Mouse (Mus musculus): ENCODE measurements around the gene Msln. TPM values are rescaled to one million over a fixed set of nuclear protein-coding genes. Genes with fewer than 3 reads are reported as not detected.

The Msln gene
- 1.6 and 32.1 TPM in 2 replicates for polyA plus RNA-seq (2012; rRNA removed)

DNA sequence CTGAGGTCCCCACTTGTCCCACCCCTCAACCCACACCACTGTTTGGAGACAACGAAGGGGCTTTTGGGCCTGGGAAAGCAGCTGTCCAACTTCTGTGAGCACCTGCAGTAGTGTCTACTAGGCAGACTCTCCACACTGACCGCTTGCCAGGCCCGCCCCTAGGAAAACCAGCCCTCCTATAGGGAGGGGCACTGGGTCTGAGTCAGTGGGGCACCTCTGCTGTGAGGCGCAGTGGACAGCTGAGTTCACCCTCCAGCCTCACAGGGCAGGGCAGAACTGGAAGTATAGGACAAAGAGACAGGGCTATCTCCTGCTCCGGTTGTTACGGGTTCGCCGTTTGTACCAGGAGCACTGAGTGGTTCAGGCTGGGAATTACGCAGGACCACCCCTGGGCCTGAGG, at the start of gene Msln:
TSS of gene Msln (minus strand) at position 138 of the 400 bp plus-strand sequence.

DNA sequence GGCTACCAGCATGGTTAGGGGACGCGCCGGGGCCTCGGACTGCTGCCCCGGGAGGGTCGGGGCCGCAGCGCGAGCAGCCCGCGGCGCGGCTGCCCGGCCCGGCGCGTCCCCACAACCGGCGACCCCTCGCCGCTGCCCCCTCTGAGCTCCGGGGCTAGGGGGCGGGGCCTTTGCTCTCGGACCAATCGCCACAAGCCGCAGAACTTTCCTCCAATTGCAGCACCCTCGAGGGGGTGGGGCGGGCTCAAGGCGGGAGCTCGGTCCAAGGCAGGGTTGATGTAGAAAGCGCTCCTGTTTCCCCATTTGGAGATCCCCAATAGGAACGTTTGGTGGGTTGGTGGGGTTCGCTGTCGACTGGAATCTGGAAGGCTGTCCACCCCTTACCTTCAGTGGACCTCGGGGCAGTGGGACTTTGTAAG, 42.8 kb upstream of the Msln start, which contains the start of gene Metrn:
TSS of gene Metrn (minus strand) at position 186 of the 419 bp plus-strand sequence.

DNA sequence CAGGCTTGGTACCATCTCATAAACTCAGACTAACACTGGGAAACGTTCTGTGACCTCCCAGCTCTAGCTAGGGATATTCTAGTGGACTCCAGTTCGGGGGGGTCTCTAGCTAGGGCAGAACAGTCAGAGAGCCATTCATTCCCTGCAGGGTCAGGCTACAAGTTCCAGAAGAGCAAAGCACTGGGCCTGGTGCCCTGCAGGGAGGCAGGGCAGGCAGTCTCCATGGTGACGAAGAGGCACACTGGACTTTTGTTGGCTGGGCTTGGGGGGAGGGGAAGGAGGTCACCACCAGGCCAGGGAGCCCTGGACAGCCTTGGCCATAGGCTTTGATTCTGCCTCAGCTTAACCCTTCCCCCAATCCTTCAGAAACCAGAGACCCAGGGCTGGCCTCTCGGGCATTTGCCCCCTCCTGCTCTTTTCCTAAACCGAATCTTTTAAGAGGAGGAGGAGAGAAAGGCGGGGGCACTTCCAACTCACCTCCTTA, 41.5 kb upstream of the Msln start, which contains the start of gene AC134908.4:
TSS of gene AC134908.4 (minus strand) at position 51 of the 484 bp plus-strand sequence.

DNA sequence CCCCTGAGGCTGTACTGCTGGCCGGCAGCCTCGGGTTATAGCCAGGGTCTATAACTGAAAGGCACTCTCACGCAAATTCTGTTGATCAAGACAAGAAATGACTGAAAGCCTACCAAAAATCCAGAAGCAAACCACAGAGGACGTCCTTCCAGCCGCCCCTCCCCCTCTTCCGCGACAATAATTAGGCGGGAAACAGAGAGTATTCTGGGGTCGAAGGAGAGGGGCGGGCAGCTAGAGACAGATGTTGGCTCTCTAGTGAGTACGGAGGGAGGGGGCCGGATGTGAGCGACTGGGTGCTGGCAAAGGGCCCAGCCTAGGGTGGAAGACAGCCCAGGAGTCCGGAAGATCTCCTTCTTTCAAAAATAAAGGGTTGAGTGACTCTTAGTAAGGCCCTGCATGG, 38.4 kb upstream of the Msln start, which contains the start of gene Fam173a:
TSS of gene Fam173a (minus strand) at position 287 of the 400 bp plus-strand sequence.

DNA sequence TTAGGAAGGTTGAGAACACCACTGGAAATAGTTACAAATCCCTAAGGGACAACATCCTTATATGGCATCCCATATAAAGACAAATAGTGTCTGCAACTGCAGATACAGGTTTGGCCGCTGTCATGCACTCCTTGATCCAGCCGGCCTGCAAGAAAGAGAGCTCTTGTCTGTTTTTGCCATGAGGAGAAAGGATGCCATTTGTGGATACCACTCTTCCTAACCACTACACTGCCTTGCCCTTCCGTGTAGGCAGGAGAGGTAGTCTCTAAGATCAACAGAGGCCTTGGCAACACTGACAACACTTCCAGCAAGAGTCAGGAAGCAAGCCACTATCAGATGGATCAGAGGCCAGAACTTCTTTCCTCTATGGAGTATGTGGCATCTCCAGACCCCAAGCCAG, 32.1 kb upstream of the Msln start, which contains the start of gene Ccdc78:
TSS of gene Ccdc78 (plus strand) at position 301 of the 400 bp plus-strand sequence.

DNA sequence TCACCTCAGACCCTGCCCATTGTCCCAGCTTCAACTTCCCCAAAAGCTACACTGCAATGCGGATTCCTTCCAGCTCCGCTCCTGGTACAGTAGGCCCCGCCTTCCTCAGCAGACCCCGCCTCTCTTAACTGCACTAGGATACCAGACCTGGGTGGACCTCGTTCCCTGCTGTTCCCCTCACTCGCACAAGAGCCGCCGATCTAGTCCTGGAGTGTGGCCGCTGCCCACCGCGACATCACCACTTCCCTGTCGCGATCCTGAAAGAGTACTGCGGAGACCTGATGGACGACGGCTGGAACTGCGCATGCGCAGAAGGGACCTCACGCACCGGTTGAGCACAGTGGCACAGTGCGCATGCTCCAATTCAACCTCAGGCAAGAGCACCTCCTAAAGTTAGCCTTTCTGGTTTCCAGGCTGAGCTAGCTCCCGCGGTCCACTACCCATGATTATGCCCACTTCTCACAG, 31.1 kb upstream of the Msln start, which contains the start of gene Haghl:
TSS of gene Haghl (minus strand) at position 393 of the 465 bp plus-strand sequence.

DNA sequence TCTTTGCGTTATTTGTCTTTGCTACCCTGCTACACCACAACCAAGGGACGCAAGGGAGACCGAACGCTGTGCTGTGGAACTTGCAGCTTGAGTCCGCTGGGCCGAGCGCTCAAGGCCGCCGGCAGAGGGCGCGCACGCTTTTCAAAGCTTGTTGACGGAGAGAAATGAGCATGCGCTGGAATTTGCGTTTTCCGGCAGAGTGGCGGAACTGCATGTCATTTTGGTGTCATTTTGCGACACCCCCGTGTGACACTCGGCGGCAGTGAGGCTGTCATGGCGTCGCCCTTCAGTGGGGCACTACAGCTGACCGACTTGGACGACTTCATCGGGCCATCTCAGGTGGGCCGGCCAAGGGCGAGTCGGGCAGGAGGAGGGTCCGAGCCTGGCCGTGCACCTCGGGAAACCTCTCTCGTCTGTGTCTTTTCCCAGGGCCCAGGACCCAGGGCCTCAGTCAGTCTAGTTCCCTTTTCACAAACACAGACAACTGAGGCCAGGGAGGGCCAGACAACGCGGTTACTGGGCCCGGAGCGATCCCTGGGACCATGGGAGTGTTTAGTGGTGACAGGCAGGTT, 19.5 kb upstream of the Msln start, which contains the start of gene Narfl:
TSS of gene Narfl (plus strand) at position 228 of the 572 bp plus-strand sequence.

DNA sequence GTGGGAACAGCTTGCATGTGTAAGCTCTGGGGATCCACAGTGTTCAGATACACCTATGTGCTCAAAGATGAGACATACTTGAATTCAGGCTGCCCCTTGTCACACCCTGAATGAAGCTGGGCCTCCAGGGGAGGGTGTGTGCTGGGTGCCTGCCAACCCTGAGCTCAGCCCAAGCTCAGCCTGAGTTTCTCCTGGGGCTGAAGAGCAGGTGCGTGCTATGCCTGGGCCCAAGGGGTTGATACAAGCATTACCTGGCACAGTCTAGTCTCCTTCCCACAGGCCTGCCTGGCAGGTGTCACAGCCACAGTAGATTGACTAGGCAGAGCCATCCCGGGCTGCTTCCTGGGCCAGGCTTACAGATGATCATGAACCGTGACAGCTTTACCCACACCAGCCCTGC, 18.4 kb downstream of the Msln start, which contains the start of gene Mslnl:
TSS of gene Mslnl (plus strand) at position 298 of the 400 bp plus-strand sequence.

DNA sequence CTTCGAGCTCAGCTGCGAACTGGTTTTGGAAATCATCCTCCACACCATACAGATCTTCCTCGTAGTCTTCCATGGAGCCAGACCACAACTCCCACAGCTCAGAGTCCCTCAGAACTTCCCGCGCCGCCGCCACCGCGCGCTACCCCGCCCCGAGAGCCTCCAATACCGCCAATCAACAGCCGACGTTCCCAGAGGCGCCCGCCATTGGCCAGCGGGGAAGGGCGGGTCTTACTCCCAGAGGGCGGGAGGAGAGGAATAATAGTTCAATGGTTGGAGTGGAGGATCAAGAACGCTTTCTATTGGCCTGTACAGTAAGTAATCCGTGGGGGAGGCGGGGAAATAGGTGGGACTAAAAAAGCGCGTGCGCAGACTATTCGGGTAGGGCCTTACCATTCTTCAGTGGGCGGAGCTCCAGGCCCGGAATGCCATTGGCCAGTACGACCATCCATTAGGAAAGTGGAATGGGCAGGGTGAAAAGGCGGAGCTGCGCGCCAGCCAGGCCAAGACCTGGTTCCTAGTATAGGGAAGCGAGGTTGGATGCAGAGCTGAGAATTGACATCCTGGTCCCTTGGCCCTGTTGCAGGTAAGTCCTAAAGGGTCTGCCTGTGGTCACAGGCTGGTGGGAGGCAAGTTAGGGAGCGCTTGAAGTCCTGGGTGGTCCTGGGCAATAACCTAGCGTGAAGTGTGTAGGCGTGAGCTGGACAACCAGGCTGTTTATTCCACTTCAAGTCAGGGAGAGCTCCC, 26.7 kb downstream of the Msln start, which contains the start of the genes Chtf18 and Rpusd1:
TSS of gene Chtf18 (minus strand) at position 155 of the 744 bp plus-strand sequence.
TSS of gene Rpusd1 (plus strand) at position 406 of the 744 bp plus-strand sequence.

DNA sequence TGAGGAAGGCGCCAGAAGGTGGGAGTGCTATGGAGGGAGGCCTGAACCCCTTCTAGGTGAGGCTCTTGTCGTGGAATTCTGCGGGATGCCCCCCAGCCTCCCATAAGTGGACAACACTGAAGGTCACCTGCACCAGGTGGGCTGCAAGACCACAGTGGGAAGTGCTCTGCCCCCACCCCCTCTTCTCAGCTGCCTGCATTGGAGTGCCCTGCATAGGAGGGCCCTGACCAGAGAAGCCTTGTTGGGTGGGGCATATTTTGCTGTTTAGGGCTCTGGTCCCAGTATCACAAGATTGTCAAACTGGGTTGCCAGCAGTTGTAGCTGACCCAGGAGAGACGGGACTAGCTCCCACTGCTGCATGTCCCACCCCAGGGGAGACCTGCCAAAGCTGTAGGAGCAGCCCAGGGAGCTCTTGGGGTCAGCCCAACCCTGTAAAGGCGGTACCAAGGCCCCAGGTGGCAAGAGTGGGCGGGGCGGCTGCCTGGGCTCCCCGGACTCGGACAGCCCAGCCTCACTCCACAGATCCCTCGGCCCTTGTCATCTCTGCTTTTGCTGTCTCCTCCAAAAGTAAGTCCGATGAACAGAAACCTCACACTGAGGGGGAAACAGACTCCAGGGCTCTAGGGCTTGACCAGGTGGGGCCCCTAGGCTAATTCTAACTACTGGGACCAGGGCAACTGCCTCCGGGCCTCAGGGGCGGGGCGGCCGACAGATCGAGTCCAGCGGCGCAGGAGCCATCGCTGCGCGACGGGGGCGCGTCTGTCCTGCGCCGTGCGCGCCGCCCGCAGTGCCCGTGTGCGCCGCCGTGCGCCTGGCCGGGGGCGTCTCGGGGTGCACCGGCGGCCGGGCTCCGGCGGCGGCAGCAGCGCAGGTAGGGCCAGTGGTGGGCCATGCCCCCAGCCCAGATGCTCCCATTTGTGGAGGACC, 37.2 kb downstream of the Msln start, which contains the start of gene Gng13:
TSS of gene Gng13 (plus strand) at position 461 of the 927 bp plus-strand sequence.

Other genes starting within 250 kb of the Msln start
- 16.0 and 21.7 TPM in 2 replicates for gene Sox8, start 183.7 kb downstream of the Msln start, polyA plus RNA-seq (2012; rRNA removed)
- gene Lmf1, start 175.3 kb downstream of the Msln start, polyA plus RNA-seq (2012; rRNA removed) = 9.8 and 11.4 TPM in 2 replicates
- 8.3 and 8.7 TPM in 2 replicates for gene Gng13, start 37.2 kb downstream of the Msln start, polyA plus RNA-seq (2012; rRNA removed)
- gene Chtf18, start 27.0 kb downstream of the Msln start, polyA plus RNA-seq (2012; rRNA removed) = 5.9 and 6.7 TPM in 2 replicates
- 47.6 and 50.8 TPM in 2 replicates for gene Rpusd1, start 26.7 kb downstream of the Msln start, polyA plus RNA-seq (2012; rRNA removed)
- gene Mslnl, start 18.3 kb downstream of the Msln start, polyA plus RNA-seq (2012; rRNA removed) = 0.15 and 0.17 TPM in 2 replicates
- 26.8 and 27.4 TPM in 2 replicates for gene Narfl, start 19.4 kb upstream of the Msln start, polyA plus RNA-seq (2012; rRNA removed)
- gene Haghl, start 31.3 kb upstream of the Msln start, polyA plus RNA-seq (2012; rRNA removed) = 211 and 212 TPM in 2 replicates
- 0.12 and 0.13 TPM in 2 replicates for gene Ccdc78, start 32.2 kb upstream of the Msln start, polyA plus RNA-seq (2012; rRNA removed)
- gene Fam173a, start 38.5 kb upstream of the Msln start, polyA plus RNA-seq (2012; rRNA removed) = 106 and 118 TPM in 2 replicates
- gene AC134908.4, start 41.3 kb upstream of the Msln start, polyA plus RNA-seq (2012; rRNA removed) = 0.33 and 0.57 TPM in 2 replicates
- gene Metrn, start 42.8 kb upstream of the Msln start, polyA plus RNA-seq (2012; rRNA removed) = 90.6 and 111 TPM in 2 replicates
- gene Fbxl16, start 54.7 kb upstream of the Msln start, polyA plus RNA-seq (2012; rRNA removed) = 79.5 and 95.0 TPM in 2 replicates
- 42.3 and 44.7 TPM in 2 replicates for gene Wdr24, start 69.2 kb upstream of the Msln start, polyA plus RNA-seq (2012; rRNA removed)
- gene Jmjd8, start 74.5 kb upstream of the Msln start, polyA plus RNA-seq (2012; rRNA removed) = 61.3 and 66.9 TPM in 2 replicates
- 297 and 308 TPM in 2 replicates for gene Stub1, start 79.0 kb upstream of the Msln start, polyA plus RNA-seq (2012; rRNA removed)
- 105 and 106 TPM in 2 replicates for gene Rhbdl1, start 82.9 kb upstream of the Msln start, polyA plus RNA-seq (2012; rRNA removed)
- 37.0 and 39.2 TPM in 2 replicates for gene Gm20683, start 87.4 kb upstream of the Msln start, polyA plus RNA-seq (2012; rRNA removed)
- 95.8 and 96.0 TPM in 2 replicates for gene Rhot2, start 90.5 kb upstream of the Msln start, polyA plus RNA-seq (2012; rRNA removed)
- gene Wdr90, start 107.1 kb upstream of the Msln start, polyA plus RNA-seq (2012; rRNA removed) = 46.9 and 49.8 TPM in 2 replicates
- 20.1 and 21.8 TPM in 2 replicates for gene Mcrip2, start 114.4 kb upstream of the Msln start, polyA plus RNA-seq (2012; rRNA removed)
- 67.4 and 73.2 TPM in 2 replicates for gene Mettl26, start 120.7 kb upstream of the Msln start, polyA plus RNA-seq (2012; rRNA removed)
- 0.39 and 0.40 TPM in 2 replicates for gene Wfikkn1, start 126.5 kb upstream of the Msln start, polyA plus RNA-seq (2012; rRNA removed)
- gene Rab40c, start 165.3 kb upstream of the Msln start, polyA plus RNA-seq (2012; rRNA removed) = 88.6 and 89.3 TPM in 2 replicates
- gene Pigq, start 190.6 kb upstream of the Msln start, polyA plus RNA-seq (2012; rRNA removed) = 107 and 111 TPM in 2 replicates
- gene Nhlrc4, start 190.6 kb upstream of the Msln start, polyA plus RNA-seq (2012; rRNA removed) = 0.29 and 0.44 TPM in 2 replicates
- gene A930017K11Rik, start 198.2 kb upstream of the Msln start, polyA plus RNA-seq (2012; rRNA removed) = 0.62 and 1.1 TPM in 2 replicates
- 38.4 and 38.8 TPM in 2 replicates for gene Capn15, start 231.4 kb upstream of the Msln start, polyA plus RNA-seq (2012; rRNA removed)